Mouse (Mus musculus) gastrocnemius, postnatal 14 days (tissue): Measurements from ENCODE around the gene Ube2f. TPM values are rescaled to one million over a fixed set of nuclear protein-coding genes. Genes with fewer than 3 reads are reported as not detected.
A peak's percentile ranks its signal among the peaks of the same experiment; 100 is the strongest.

Experiments
- DNase-seq: peaks from one replicate; pipeline ENCODE4 v3.0.0; 2021; ENCODE audit warnings: mixed read lengths
- intact Hi-C: fragments of 180-260 bp; cut with DNase I; formaldehyde crosslinking; loops from one replicate; pipeline ENCODE4 v1.15.1; 2025; ENCODE audit warnings: low total_unique reads
- total RNA-seq, 2 experiments: library from RNA; stranded (reverse); gene quantifications; 2 replicates each; pipeline ENCODE4 v1.2.3; 2021

Gene Ube2f
- total RNA-seq, 2 experiments from 2014 or later, result 55.9 to 59.7 TPM

GRCm38 (mm10) chr1:91282582-91282981, 32.5 kb downstream of the Ube2f start:
- intact Hi-C loops, result no loop called here
- no peak for DNase-seq

GRCm38 (mm10) chr1:91289375-91289774, 39.3 kb downstream of the Ube2f start:
- intact Hi-C loops, result no loop called here
- DNase-seq, result no peak

- DNase-seq, result no peak
- intact Hi-C loops, result no loop called here
These were observed 42.2 kb downstream of the Ube2f start for GRCm38 (mm10) chr1:91292101-91292825.

GRCm38 (mm10) chr1:91295544-91295943, 45.4 kb downstream of the Ube2f start:
- no peak for DNase-seq
- intact Hi-C loops, result no loop called here

GRCm38 (mm10) chr1:91297799-91298744, 48.0 kb downstream of the Ube2f start, which contains the start of gene Scly:
Gene Scly, plus strand, starts transcription at chr1:91298338.
- peak; percentile 95 for DNase-seq
- intact Hi-C loops, result no loop called here

GRCm38 (mm10) chr1:91299026-91299706, 49.1 kb downstream of the Ube2f start:
- intact Hi-C loops, result no loop called here
- DNase-seq, result no peak

- peak; percentile 43 for DNase-seq
These were observed 49.8 kb downstream of the Ube2f start for GRCm38 (mm10) chr1:91299707-91300426.

GRCm38 (mm10) chr1:91301206-91301920, 51.3 kb downstream of the Ube2f start:
- intact Hi-C loops, result no loop called here
- DNase-seq, result no peak

More at GRCm38 (mm10) chr1:91299707-91300426, 49.8 kb downstream of the Ube2f start:
- intact Hi-C loops, result no loop called here

- DNase-seq, result no peak
- intact Hi-C loops, result no loop called here
These were observed 51.9 kb downstream of the Ube2f start for GRCm38 (mm10) chr1:91302021-91302420.

GRCm38 (mm10) chr1:91304621-91305020, 54.5 kb downstream of the Ube2f start:
- intact Hi-C loops, result no loop called here
- no peak for DNase-seq

- intact Hi-C loops, result no loop called here
- no peak for DNase-seq
These were observed 59.4 kb downstream of the Ube2f start for GRCm38 (mm10) chr1:91309366-91310085.

GRCm38 (mm10) chr1:91312273-91312672, 62.2 kb downstream of the Ube2f start:
- intact Hi-C loops, result no loop called here
- no peak for DNase-seq

- intact Hi-C loops, result no loop called here
- no peak for DNase-seq
These were observed 63.1 kb downstream of the Ube2f start for GRCm38 (mm10) chr1:91313251-91313650.

GRCm38 (mm10) chr1:91317656-91318055, 67.6 kb downstream of the Ube2f start:
- no peak for DNase-seq
- intact Hi-C loops, result no loop called here

GRCm38 (mm10) chr1:91321760-91322438, 71.8 kb downstream of the Ube2f start, which contains the start of gene Espnl:
Gene Espnl, plus strand, starts transcription at chr1:91322075.
- no peak for DNase-seq
- intact Hi-C loops, result no loop called here

GRCm38 (mm10) chr1:91324646-91325045, 74.5 kb downstream of the Ube2f start:
- no peak for DNase-seq

GRCm38 (mm10) chr1:91325488-91326042, 75.5 kb downstream of the Ube2f start:
- intact Hi-C loops, result no loop called here
- DNase-seq, result no peak

More at GRCm38 (mm10) chr1:91324646-91325045, 74.5 kb downstream of the Ube2f start:
- intact Hi-C loops, result no loop called here
